Mouse (Mus musculus): ENCODE measurements at regions not wholly inside any gene's neighbourhood (a gene's known extent, or its start where the extent isn't known, plus 50 kb on each side); places are given as distances from the start of the nearest gene placed in this dataset.
"Not testable (repeated sequence)": the region's sequence is repeated elsewhere in the genome, so short reads cannot be mapped to it uniquely, and the experiment has no call there.

DNA sequence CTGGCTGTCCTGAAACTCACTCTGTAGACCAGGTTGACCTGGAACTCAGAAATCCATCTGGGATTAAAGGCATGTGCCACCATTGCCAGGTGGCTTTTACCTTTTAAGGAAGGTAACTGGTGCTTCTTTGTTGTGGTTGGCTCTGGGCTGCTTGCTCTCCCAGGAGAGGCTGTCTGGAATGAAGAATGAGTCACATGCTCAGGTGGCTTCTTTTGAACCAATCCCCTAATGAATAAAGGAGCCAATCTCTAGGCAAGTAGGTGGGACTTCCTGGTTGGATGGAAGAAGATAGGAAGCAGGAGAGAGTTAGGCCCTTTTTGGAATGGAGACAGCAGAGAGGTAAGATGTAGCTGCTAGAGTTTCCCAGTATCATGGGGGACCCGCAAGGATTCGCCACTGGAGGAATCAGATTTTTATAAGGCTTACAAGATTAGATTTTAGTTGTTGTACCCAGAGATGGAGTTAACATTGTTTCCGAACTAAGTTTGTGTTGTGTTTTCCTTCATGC, 241.6 kb downstream of the Enc1 start:
- DNase-seq, result no peak

DNA sequence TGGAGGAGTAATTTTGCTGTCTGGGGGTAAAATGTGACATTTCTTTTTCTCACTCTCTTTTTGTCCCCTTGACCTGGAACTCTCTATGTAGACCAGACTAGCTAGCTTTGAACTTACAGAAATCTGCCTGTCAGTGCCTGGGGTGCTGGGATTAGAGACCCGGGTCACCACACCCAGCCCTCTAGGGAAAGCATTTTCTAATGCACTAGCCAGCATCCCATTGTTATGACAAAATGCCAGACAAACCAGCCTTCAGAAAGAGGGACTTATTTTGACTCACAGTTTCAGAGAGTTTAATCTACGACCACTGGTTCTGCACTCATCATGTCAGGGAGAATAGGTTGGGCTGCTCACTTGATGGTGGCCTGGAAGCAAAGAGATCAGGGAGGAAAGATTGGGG, 240.4 kb downstream of the Enc1 start:
- DNase-seq, result no peak

DNA sequence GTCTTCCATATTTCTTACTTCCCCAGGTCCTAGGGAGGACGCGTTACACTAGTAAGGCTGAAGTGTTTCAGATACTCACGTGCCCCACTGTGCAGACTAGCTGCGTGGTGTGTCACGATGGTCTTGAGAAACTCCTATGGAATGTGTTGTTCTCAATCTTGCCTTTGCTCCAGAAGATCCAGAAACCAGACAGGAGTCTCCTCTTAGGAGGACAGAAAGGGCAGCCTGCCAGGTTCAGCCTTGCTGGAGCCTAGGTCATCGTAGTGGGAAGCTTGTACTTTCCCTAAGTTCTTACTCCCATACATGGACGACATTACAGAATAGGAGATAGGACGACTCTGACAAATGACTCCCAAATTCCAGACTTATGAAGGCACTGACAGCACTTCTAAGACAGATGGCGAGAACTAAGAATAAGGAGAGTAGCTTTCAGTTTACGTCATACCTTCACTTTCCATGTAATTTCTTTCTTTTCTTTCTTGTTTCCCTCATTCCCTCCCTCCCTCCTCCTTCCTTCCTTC, 238.2 kb downstream of the Enc1 start:
- no peak for DNase-seq

DNA sequence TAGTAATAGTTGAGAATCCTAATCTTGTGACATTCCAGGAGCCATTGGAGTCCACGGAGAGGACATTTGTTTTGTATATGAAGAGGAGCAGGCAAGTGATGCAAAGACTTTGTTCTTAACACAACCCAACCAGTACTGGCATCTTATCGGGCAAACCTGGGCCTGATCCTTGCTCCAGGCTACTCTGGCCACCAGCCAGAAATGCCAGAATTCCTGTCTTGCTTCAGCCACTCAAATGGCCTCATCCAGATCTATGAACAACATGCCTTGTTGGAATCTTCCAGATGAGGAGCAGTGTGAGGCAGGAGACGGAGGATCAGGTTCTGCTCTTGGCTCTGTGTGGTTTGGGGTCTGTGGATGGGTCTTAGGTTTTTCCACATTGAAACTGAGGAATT, 233.1 kb downstream of the Enc1 start:
- DNase-seq, result no peak

DNA sequence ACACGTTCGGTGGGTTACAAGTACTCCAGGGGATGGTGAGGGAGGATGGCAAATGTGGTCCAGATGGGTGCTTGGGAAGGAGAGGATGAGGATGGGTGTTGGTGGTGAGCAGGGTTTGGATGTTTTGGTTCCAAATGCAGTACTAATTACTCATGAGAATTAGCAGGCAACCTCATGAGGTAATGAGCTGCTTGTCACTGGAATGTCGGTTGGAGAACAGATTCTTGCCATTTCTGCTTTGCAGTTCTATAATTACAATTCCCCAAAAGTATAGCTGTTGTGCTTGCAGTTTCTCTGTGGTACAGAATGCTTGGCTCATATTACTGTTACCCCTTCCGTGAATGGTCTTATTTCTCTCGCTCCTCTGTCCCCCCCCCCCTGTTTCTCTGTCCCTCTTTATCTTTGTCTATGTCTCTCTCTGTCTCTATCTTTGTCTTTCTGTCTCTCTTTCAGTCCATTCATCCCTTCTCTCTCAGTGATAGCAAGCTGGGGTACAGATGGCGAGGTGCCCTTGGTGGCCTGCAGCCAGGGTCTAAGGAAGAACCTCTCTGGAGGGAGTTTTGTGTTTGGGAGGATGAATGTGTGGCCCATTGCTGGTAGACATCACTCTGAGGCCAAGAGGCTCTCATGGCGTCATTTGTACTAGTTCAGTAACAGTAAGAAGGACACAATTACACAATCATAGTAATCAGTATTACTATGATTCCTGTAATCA, 232.5 kb downstream of the Enc1 start:
- DNase-seq, result no peak

DNA sequence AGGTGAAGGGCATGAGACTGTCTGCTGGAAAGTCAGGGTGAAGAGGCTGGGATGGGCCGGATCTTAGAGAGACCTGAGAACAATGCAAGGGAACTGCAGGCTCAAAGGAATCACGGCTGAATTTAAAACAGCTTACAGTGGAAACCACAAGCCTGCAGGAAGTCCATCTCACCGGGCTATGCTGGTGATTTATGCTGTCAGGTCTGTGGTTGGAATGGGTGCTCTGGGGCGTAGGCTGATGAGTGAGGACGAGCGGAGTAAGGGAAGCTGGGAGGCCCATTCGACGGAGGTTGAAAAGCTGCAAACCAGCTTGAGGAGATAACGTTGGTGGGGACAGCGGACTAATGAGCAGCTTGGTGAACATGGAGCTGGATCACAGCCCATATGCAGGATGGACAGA, 229.1 kb downstream of the Enc1 start:
- DNase-seq, result no peak

DNA sequence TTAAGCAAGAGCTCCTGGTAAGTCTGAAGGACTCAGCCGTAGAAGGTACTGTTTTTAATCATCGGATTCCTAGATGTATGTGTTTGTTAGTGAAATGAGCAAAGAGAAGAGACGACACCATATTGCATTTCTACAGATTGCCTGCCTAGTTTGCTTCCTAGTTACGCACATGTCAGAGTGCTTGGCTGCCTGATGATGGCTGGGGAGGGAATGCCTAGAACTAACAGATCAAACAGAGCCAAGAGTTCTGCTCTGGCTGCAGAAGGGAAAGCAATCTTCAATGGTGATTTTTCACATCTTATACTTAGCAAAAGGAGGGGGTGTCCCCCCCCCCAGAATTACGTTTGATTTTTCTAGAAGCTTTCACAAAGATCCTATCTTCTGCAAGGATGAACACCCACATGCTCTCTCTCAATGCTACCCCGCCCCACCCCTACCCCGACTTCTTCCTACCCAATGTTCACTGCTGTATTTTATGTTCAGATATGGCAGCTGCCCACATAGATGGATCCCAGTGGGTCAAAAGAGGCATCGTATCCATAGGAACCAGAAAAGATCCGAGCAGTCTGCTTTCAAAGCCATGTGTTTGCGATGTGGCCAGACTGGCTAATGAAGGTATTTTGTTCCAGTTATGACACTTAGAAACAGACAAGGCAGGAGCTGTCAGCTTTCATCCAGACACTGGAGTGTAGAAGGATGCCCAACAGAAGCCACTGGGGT, 228.1 kb downstream of the Enc1 start:
- no peak for DNase-seq

DNA sequence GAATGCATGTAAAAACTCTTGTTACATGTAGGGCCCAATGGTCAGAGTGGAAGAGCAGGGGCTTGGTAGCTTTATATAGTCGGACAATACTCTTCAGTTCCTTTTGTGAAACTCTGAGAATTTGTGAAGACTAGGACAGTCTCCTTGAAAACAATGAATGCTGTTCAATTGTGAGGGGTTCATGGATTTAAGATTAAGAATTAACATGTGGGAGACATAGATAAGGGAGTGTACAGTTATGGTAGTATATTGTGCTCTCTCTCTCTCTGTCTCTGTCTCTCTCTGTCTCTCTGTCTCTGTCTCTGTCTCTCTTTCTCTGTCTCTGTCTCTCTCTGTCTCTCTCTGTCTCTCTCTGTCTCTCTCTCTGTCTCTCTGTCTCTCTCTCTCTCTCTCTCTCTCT, 225.7 kb downstream of the Enc1 start:
- not testable (repeated sequence) for DNase-seq

DNA sequence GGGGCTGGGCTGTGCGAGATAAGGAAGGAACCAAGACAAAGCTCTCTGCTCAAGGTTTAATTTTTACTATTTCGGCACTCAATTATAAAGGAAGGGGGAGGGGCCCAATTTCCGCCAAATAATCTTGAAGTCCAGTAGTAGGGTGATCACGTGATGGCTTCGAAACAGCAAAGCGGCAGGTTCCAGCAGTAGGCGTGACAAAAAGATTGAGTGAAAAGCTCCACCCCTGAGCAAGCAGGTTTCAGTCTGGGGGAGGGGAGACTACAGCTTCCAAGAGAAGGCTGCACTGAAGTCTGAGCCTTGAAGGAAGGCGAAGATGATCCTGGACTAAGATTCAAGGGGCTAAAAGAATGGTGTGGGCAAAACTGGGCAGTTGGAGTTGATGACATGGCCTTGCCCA, 222.9 kb downstream of the Enc1 start:
- DNase-seq, result no peak

DNA sequence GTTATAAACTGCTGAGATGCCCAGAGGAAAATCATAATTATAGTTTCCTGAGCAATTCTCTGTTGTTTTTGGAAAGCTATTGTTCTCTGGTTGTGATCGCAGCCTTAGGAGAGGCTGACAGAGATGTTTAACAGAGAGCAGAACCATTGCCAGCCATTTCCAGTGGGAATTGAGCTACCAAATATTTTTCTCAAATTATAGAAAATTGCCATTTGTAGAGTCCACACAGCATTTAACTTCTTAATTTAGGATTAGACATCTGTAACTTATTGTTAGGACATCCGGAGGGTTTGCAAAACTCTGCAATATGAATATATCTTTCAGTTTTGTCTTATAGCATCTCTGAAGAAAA, 222.0 kb downstream of the Enc1 start:
- DNase-seq, result no peak

DNA sequence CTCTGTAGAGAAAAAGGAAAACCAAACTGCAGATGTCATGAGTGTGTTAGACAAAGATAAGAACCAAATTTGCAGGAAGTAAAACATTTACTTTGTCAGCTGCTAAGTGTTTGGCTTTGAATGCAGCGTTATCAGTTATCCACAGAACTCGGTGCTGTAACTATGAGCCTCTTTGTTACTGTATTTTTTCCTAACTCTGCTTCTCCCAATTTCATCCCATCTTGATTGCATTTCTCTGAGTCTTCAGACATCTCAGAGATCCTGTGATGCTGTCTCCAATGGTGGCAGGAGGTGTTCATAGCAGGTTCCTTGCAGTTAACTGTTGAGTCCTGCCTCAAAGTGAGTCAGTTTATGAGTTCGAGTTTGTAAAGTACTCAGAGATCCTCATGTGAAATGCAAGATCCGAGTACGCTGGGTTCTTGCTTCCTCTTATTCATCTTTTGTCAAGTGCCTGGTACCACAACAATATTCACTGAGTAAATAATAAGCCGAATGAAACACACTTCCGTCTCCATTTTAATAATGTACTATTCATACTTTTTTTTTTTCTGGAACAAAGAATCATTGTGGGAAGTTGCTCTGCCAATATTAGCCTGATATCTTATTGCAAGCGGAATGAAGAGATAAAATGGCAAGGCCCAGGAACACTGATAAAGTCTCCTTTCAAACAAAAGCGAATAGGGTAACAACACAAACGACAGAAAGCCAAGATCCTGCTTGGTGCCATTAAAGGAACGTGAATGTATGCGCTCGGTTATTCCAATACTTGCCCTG, 221.4 kb downstream of the Enc1 start:
- no peak for DNase-seq

DNA sequence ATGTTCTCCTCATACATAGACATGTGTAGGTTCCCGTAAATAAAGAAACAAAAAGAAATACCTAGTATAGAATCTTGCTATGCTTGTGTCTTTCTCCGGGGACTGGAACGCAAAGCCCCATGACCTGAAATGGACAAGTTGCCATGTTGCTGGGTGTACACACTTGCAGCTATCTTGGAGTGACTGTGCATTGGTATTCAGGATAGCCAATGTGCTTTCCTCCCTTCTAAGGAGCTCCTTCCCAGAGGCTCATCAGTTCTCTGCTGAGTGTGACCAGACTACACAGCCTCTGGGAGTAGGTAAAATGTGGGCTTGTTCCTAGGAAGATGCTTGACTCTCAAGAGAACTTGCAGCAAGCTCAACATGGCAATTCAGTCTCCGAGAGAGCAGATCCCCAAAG, 220.3 kb downstream of the Enc1 start:
- DNase-seq, result no peak

DNA sequence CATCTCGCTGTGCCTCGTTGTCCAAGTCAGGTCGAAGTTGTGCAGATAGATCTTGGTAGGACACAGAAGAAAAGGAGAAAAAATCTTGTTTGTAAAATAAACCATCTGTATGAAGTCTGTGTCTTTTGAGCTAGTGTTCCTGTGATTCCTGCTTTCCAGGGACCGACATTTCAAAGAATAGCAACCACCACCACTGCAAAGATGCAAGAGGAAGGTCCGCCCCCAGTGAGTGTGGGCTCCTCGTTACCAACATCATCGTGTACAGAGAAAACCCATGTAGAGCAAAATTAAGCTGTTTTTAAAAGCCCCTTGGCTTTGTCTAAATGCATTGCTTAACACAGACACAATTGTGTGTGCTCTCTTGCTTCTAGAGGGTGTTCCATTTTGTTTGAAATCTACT, 218.2 kb downstream of the Enc1 start:
- no peak for DNase-seq

DNA sequence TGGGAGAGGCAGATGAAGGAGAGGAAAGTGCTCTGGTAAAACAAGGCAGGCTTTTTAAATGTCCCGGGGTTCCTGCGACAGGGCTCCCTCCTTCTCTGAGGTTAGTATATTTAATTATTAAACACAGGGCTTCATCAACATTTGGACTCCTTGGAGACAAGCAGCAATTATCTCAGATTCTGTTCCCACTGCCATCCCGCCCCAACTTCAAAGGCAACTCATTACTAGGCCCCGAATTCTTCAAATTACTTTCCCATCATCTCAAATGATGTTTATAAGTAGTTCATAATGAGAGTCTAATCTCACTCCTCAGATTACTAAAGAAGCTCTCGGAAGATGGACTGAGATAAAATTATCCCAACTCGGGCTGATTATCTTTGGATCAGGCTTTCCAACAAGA, 215.1 kb downstream of the Enc1 start:
- no peak for DNase-seq

DNA sequence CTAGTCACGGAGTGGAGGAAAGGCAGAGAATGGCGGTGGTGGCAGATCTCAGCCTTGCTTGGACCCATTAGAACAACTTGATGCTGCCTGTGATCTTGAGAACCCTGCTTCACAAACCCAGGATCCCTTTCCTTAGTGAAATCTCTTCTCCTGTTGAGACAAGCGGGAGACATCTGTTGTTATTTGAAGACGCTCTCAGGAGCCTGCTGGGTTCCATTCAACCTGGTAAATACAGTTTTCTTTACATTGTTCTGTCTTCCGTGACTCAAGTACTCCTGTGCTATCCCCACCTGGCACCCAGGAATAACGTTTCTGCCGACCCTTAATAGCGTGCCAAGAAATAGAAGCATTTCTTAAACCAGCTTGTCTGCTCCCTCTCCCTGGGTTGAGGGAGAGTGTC, 213.8 kb downstream of the Enc1 start:
- DNase-seq, result no peak

DNA sequence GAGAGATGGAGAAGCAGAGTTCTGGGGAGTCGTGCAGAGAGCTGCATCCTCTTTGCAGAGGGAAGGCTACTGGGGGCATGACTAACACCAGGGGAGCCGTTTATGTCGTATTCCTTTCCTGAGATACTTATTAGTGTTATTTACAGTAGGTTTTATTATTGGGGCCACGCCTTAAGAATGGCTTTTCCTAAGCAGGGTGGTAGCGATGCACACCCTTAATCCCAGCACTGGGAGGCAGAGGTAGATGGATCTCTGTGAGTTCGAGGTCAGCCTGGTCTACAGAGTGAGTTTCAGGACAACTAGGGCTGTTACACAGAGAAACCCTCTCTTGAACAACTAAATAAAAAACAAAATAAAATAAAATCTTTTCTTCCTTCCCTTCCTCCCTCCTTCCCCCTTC, 212.6 kb downstream of the Enc1 start:
- no peak for DNase-seq

DNA sequence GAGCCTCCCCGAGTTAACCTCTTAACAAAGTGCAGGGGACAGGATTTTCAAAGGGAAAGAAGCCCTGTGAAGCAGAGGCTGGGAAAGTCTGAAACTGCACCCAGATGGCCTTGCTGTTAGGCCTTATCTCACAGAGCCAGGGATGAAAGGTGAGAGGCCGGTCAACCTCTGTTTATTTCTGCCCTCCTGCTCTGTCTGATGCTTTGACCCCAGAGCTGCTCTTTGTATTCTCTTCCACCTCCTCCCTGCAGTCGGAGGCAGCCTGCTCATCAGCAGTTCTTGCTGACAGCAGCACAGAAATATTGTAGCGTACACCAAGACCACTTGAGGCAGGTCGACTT, 212.2 kb downstream of the Enc1 start:
- DNase-seq, result no peak

DNA sequence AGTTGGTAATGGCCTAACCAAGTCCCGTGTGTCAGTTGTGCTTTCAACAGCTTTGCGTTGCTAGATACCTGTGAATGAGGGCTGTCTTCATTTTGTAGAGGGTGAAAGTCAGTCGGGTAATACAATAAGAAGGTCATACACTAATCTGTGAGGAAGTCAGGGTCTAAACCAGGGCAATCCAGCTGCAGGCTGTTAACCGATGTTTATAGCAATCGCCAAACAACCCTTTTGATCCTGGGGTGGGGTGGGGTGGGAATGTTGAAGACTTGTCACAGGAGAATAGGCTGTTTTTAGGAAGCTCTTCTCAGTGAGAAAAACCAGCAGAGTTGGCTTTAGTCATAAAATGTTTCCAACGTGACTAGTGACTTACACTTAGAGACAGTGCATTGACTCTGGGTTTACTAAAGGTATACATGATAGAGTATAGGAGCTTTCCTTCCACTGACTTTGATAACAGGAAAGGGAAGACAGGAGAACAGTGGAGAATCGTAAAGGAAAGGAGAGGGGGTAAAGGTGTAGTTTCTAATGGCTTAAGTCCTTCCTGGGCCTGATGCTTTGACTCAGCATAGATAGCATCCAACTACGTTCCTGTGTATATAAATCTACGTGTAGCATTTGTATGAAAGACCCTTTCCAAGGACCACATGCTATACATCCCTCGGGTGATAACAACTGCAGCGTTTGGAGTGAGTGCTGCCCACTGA, 211.6 kb downstream of the Enc1 start:
- DNase-seq, result no peak

DNA sequence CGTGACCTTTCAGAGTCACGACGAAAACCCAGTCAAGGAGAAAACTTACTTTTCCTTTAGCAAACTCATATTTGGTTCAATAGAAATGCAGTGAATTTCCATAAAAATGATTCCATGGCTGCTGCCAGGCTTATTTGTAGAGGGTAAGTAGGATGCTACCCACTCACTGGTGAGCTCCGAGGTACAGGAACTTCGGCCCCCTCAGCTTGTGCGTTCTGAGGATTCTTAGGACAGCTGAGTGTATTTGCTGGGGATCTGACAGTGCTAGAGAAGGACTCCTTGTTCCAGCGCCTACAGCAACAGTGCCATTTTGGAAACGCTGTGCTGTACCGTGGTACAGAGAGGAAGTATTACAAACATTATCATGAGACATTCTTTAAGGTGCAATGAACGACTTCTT, 210.4 kb downstream of the Enc1 start:
- no peak for DNase-seq

DNA sequence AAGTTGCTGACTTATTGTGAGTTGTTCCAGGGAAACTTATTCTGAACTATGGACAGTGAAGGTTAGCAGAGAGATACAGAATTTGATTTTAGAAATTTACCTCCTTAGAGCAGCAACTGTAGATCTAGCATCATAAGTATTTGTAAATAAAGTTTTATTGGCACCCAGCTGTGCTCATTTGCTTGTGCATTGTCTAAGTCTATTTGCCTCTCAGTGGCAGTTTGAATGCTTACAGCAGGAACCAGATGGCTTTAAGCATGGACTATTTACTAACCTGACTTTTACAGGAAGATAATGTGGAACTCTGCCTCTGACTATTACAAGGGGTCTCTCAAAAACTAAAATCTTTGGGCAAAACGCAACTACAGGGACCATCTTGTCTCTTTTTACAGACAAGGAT, 207.2 kb downstream of the Enc1 start:
- DNase-seq, result no peak

DNA sequence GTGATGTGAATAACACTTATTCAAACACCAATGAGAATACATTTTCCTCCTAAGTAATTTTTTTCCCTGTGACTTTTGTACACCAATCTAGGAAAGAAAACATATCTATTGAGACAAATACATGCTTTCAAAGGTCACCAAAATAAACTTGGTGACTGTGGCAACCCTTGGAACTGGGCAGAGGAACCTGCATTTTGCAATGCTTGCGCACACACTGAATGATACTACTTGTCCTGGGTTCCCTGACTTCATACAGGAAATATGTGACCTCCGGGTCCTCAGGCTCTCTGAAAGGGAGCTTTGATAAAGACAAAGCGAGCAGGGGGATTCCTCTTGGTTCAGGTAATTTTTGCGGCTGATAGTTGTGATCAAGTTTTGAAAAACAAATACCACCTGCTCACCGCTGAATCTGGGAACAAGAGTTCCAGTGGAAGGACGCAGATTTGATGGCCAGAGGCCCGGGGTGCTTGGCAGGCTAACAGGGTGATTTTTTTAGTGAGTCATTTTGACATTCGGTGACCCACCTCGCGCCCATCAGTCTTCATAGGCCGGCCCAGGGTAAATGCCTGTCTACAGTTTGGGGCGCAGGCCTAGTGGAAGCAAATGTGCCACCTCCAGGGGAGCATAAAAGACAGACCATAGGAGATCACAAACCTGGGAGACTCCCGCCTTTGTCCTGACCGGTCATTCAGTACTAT, 203.0 kb downstream of the Enc1 start:
- no peak for DNase-seq

DNA sequence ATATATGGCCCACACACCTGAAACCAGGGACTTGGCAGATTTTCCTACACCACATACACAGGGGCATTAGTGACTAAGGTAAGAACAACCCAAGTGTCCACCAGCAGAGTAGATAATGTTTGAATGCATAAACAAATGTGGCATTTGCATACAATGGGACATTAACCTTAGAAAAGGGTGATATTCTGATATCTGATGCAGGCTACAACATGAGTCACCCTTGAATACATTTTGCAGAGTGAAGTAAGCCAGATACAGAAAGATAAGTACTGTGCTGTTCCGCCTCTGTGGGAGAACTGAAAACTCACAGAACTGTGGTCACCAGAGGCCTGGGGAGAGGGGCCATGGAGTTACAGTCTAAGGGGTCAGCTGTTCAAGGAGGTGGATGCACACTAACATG, 201.9 kb downstream of the Enc1 start:
- no peak for DNase-seq

DNA sequence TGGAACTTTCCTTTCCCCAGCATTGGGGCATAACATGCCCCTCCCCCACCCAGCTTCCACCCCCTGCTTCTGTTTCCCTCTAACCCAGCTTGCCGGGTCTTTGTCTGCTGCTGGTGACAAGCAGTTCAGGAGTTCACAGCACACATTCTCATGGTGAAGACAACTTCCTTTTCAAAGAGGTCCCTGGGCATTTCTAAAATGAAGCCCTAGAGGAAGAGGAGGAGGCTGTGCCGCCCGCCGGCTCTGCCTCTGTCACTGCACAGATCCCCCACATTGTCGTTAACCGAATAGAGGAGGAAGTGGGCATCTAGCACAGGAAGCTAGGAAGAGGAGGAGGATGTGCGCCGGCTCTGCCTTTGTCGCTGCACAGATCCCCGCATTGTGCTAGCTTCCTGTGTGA, 201.4 kb downstream of the Enc1 start:
- DNase-seq, result no peak
